Mouse (Mus musculus): ENCODE results near the gene Wfdc12. TPM values are rescaled to one million over a fixed set of nuclear protein-coding genes. Genes with fewer than 3 reads are reported as not detected.
"Not testable (repeated sequence)": the region's sequence is repeated elsewhere in the genome, so short reads cannot be mapped to it uniquely, and the experiment has no call there.

Wfdc12 gene
- polyA plus RNA-seq, 1 experiment: 0.15 TPM

GRCm38 (mm10) chr2:164206676-164207075 is 16.3 kb upstream of the Wfdc12 start:
- TF ChIP-seq CTCF (IDR thresholded peaks at IDR 0.05; ENCODE audit: borderline replicate concordance, insufficient read depth, low read depth, low read length) (no peak), POLR2A (IDR thresholded peaks at IDR 0.05; ENCODE audit: borderline replicate concordance, insufficient read depth, low read length) (no peak)
- DNase-seq: peak; percentile 74 to 93
- WGBS: 15% methylated on average over 4 of the region's 4 CpGs

GRCm38 (mm10) chr2:164206011-164206410 is 15.6 kb upstream of the Wfdc12 start:
- DNase-seq; H3K4me3 ChIP-seq (replicated peaks; ENCODE audit: insufficient read depth, low read depth, low read length); H3K4me1 ChIP-seq (ENCODE audit: control insufficient read depth, insufficient read depth, low read length); H3K27ac ChIP-seq (ENCODE audit: insufficient read depth, low read length); H3K27me3 ChIP-seq (ENCODE audit: control insufficient read depth, insufficient read depth, low read length): not testable (repeated sequence)
- 88% methylated on average over 10 of the region's 10 CpGs for WGBS

More at GRCm38 (mm10) chr2:164206676-164207075, 16.3 kb upstream of the Wfdc12 start:
- Histone ChIP-seq H3K4me3 (replicated peaks; ENCODE audit: insufficient read depth, low read depth, low read length) (no peak overlapping the region), H3K27me3 (ENCODE audit: control insufficient read depth, insufficient read depth, low read length) (no peaks in the 10 kb centered on the region), H3K4me1 (ENCODE audit: control insufficient read depth, insufficient read depth, low read length) (peaks cover 3% of the 10 kb centered on the region), H3K27ac (ENCODE audit: insufficient read depth, low read length) (no peak overlapping the region)

GRCm38 (mm10) chr2:164199626-164200327 is 9.4 kb upstream of the Wfdc12 start, which contains the start of gene Wfdc15a:
Gene Wfdc15a, minus strand, starts transcription at chr2:164200130.
- TF ChIP-seq CTCF (IDR thresholded peaks at IDR 0.05; ENCODE audit: borderline replicate concordance, insufficient read depth, low read depth, low read length) (no peak), POLR2A (IDR thresholded peaks at IDR 0.05; ENCODE audit: borderline replicate concordance, insufficient read depth, low read length) (no peak)
- no peak within 1 kb of the TSS for H3K4me3 ChIP-seq (replicated peaks; ENCODE audit: insufficient read depth, low read depth, low read length)
- 79% methylated on average over 20 of the region's 20 CpGs for WGBS

GRCm38 (mm10) chr2:164196700-164196990 is 6.2 kb upstream of the Wfdc12 start:
- Histone ChIP-seq H3K27me3 (ENCODE audit: control insufficient read depth, insufficient read depth, low read length) (no peaks in the 10 kb centered on the region), H3K4me3 (replicated peaks; ENCODE audit: insufficient read depth, low read depth, low read length) (no peak overlapping the region)
- WGBS: 71% methylated on average over 5 of the region's 5 CpGs

More at GRCm38 (mm10) chr2:164199626-164200327, 9.4 kb upstream of the Wfdc12 start, which contains the start of gene Wfdc15a:
- no peaks in the 10 kb centered on the region for H3K27me3 ChIP-seq (ENCODE audit: control insufficient read depth, insufficient read depth, low read length)
- H3K4me1 ChIP-seq (ENCODE audit: control insufficient read depth, insufficient read depth, low read length): no peaks in the 10 kb centered on the region
- no peak within 1 kb of the TSS for H3K27ac ChIP-seq (ENCODE audit: insufficient read depth, low read length)
- no peak for DNase-seq

GRCm38 (mm10) chr2:164195971-164196699 is 5.7 kb upstream of the Wfdc12 start:
- Histone ChIP-seq H3K4me1 (ENCODE audit: control insufficient read depth, insufficient read depth, low read length) (no peaks in the 10 kb centered on the region), H3K27me3 (ENCODE audit: control insufficient read depth, insufficient read depth, low read length) (no peaks in the 10 kb centered on the region), H3K27ac (ENCODE audit: insufficient read depth, low read length) (no peak overlapping the region), H3K4me3 (replicated peaks; ENCODE audit: insufficient read depth, low read depth, low read length) (no peak overlapping the region)
- TF ChIP-seq CTCF (IDR thresholded peaks at IDR 0.05; ENCODE audit: borderline replicate concordance, insufficient read depth, low read depth, low read length): no peak
- no peak for TF ChIP-seq POLR2A (IDR thresholded peaks at IDR 0.05; ENCODE audit: borderline replicate concordance, insufficient read depth, low read length)
- 92% methylated on average over 5 of the region's 5 CpGs for WGBS
- no peak for DNase-seq

More at GRCm38 (mm10) chr2:164196700-164196990, 6.2 kb upstream of the Wfdc12 start:
- TF ChIP-seq CTCF (IDR thresholded peaks at IDR 0.05; ENCODE audit: borderline replicate concordance, insufficient read depth, low read depth, low read length) (no peak), POLR2A (IDR thresholded peaks at IDR 0.05; ENCODE audit: borderline replicate concordance, insufficient read depth, low read length) (no peak)
- no peak overlapping the region for H3K27ac ChIP-seq (ENCODE audit: insufficient read depth, low read length)
- DNase-seq: no peak
- no peaks in the 10 kb centered on the region for H3K4me1 ChIP-seq (ENCODE audit: control insufficient read depth, insufficient read depth, low read length)

GRCm38 (mm10) chr2:164194959-164195630 is 4.7 kb upstream of the Wfdc12 start:
- Histone ChIP-seq H3K4me3 (replicated peaks; ENCODE audit: insufficient read depth, low read depth, low read length) (no peak overlapping the region), H3K27ac (ENCODE audit: insufficient read depth, low read length) (no peak overlapping the region), H3K27me3 (ENCODE audit: control insufficient read depth, insufficient read depth, low read length) (no peaks in the 10 kb centered on the region), H3K4me1 (ENCODE audit: control insufficient read depth, insufficient read depth, low read length) (no peaks in the 10 kb centered on the region)
- 71% methylated on average over 5 of the region's 5 CpGs for WGBS
- no peak for TF ChIP-seq CTCF (IDR thresholded peaks at IDR 0.05; ENCODE audit: borderline replicate concordance, insufficient read depth, low read depth, low read length)
- TF ChIP-seq POLR2A (IDR thresholded peaks at IDR 0.05; ENCODE audit: borderline replicate concordance, insufficient read depth, low read length): no peak
- no peak for DNase-seq

GRCm38 (mm10) chr2:164192279-164192678 is 1.9 kb upstream of the Wfdc12 start:
- DNase-seq: no peak
- no peak overlapping the region for H3K27ac ChIP-seq (ENCODE audit: insufficient read depth, low read length)
- no peaks in the 10 kb centered on the region for H3K27me3 ChIP-seq (ENCODE audit: control insufficient read depth, insufficient read depth, low read length)
- no peaks in the 10 kb centered on the region for H3K4me1 ChIP-seq (ENCODE audit: control insufficient read depth, insufficient read depth, low read length)
- no peak overlapping the region for H3K4me3 ChIP-seq (replicated peaks; ENCODE audit: insufficient read depth, low read depth, low read length)
- TF ChIP-seq CTCF (IDR thresholded peaks at IDR 0.05; ENCODE audit: borderline replicate concordance, insufficient read depth, low read depth, low read length) (no peak), POLR2A (IDR thresholded peaks at IDR 0.05; ENCODE audit: borderline replicate concordance, insufficient read depth, low read length) (no peak)

Measured in cerebellum, adult 2 months (tissue).